10 mouse cellular contexts compared by ENCODE assay signal in the genomic region with DNA sequence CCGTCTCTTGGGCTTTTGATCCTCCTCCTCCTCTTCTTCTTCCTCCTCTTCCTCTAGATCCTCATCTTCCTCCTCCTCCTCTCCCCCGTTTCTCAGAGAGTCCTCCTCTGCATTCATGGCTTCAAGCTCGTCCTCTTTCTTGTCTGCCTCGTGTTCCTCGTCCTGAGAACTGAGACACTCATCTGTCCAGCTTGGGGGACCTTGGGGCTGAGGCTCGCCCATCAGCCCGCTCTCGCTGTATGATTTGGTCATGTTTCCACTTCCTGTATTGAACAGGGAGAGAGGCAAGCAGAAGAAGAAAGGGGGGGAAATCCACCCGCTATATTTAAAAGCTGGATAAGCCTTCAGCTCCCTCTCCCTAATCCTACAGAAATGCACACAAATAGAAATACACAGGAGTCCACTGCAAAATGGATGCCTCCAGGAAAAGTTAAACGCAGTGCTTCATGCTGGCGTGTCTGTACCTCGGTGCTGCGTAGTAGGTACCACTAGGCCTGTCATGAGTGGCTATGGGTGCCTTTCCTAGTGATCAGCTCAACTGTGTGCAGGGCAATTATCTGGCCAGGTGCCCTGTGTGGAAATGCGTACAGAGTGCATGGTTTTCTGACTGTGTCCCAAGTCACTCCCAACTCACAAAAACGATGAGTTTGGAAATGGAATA. TPM values are rescaled to one million over a fixed set of nuclear protein-coding genes. Genes with fewer than 3 reads are reported as not detected.
DNase-seq lines count a peak whose midpoint lies in the region; ATAC-seq and TF ChIP-seq lines count a peak whose summit lies in the region.
"Had no signal": no experiment of that assay in that cellular context is flagged by ENCODE, and none has a peak within 500 bp of the region (broad histone marks: within the 10 kb centered on the region; RNA-seq: fewer than 3 reads in every experiment).

No protein-coding gene starts in this region.

- H3K4me3 ChIP-seq in ES-E14 (ENCODE audit: insufficient read depth in 1 of 2, low read depth in 1 of 2, low read length in 2 of 2, poor library complexity in 1 of 2, severe bottlenecking in 1 of 2), result peak overlapping the region; percentile 32 to 71
- peak overlapping the region; percentile 54 for H3K4me3 ChIP-seq in forebrain, embryonic 16.5 days (replicated peaks; ENCODE audit: low read length)
- peak overlapping the region; percentile 47 for H3K4me3 ChIP-seq in midbrain, embryonic 14.5 days (replicated peaks; ENCODE audit: low read depth, low read length)

- no peaks in the 10 kb centered on the region for H3K9me3 ChIP-seq in ES-E14 (ENCODE audit: control insufficient read depth, insufficient read depth, low read depth, low read length)
- H3K9me3 ChIP-seq in forebrain, embryonic 16.5 days (ENCODE audit: control insufficient read depth, low read length), result no peaks in the 10 kb centered on the region
- H3K9me3 ChIP-seq in midbrain, embryonic 14.5 days (ENCODE audit: control insufficient read depth, low read length), result no peaks in the 10 kb centered on the region

- peak overlapping the region; percentile 65 for H3K4me2 ChIP-seq in forebrain, embryonic 16.5 days (ENCODE audit: low read length)
- peak overlapping the region; percentile 71 for H3K4me2 ChIP-seq in midbrain, embryonic 14.5 days (ENCODE audit: low read length)

- 4% methylated on average over 15 of the region's 15 CpGs for WGBS in forebrain, embryonic 16.5 days
- WGBS in midbrain, embryonic 14.5 days, result 8% methylated on average over 15 of the region's 15 CpGs

- ATAC-seq in forebrain, embryonic 16.5 days, result no peak
- ATAC-seq in midbrain, embryonic 14.5 days (ENCODE audit: low FRiP score, low TSS enrichment), result no peak

- in situ Hi-C loops in ES-E14 (cut with MboI; ENCODE audit: low sequenced_read_pairs in 2 of 2, unreplicated experiment in 2 of 2), result no loop called here

- no peaks in the 10 kb centered on the region for H3K36me3 ChIP-seq in ES-E14 (ENCODE audit: control insufficient read depth, insufficient read depth, low read length, poor library complexity, severe bottlenecking)
- no peaks in the 10 kb centered on the region for H3K36me3 ChIP-seq in forebrain, embryonic 16.5 days (ENCODE audit: control insufficient read depth, insufficient read depth)
- no peaks in the 10 kb centered on the region for H3K36me3 ChIP-seq in midbrain, embryonic 14.5 days (ENCODE audit: control insufficient read depth, insufficient read depth, low read length)

- H3K9ac ChIP-seq in ES-E14 (ENCODE audit: insufficient read depth, low read depth, low read length, poor library complexity, severe bottlenecking), result no peak overlapping the region
- peak overlapping the region; percentile 63 for H3K9ac ChIP-seq in forebrain, embryonic 16.5 days (replicated peaks; ENCODE audit: low read depth, low read length)
- H3K9ac ChIP-seq in midbrain, embryonic 14.5 days (replicated peaks; ENCODE audit: low read length), result peak overlapping the region; percentile 68

- peaks cover 5 to 6% of the 10 kb centered on the region in 2 experiments for H3K4me1 ChIP-seq in ES-E14 (ENCODE audit: control insufficient read depth in 2 of 2, insufficient read depth in 2 of 2, low read length in 2 of 2, poor library complexity in 1 of 2)
- peaks cover 44% of the 10 kb centered on the region for H3K4me1 ChIP-seq in forebrain, embryonic 16.5 days (replicated peaks; ENCODE audit: control insufficient read depth, insufficient read depth, low read length)
- H3K4me1 ChIP-seq in midbrain, embryonic 14.5 days (ENCODE audit: control insufficient read depth, insufficient read depth, low read length), result peaks cover 17% of the 10 kb centered on the region

- DNase-seq in ES-E14 (ENCODE audit: low read depth, low spot score), result no peak
- DNase-seq in cerebellum, adult 8-10 months, result peak; percentile 79
- DNase-seq in midbrain, embryonic 14.5 days, result peak; percentile 47
- DNase-seq in kidney, adult 18-20 months, result no peak
- no peak for DNase-seq in heart, postnatal 14 days
- DNase-seq in lung, adult 18-20 months, result no peak
- no peak for DNase-seq in heart, postnatal 25 days (ENCODE audit: low spot score)

- H3K27ac ChIP-seq in ES-E14 (ENCODE audit: insufficient read depth, low read depth, low read length, poor library complexity, severe bottlenecking), result no peak overlapping the region
- peak overlapping the region; percentile 55 for H3K27ac ChIP-seq in forebrain, embryonic 16.5 days (ENCODE audit: low read length)
- peak overlapping the region; percentile 85 for H3K27ac ChIP-seq in midbrain, embryonic 14.5 days (replicated peaks; ENCODE audit: low read depth, low read length)

- intact Hi-C loops in heart, postnatal 14 days (cut with DNase I), result no loop called here
- intact Hi-C loops in heart, postnatal 25 days (cut with DNase I), result no loop called here

- peaks cover 24% of the 10 kb centered on the region for H3K27me3 ChIP-seq in forebrain, embryonic 16.5 days (replicated peaks; ENCODE audit: control insufficient read depth, insufficient read depth, low read length)
- peaks cover 11% of the 10 kb centered on the region for H3K27me3 ChIP-seq in midbrain, embryonic 14.5 days (ENCODE audit: control insufficient read depth, insufficient read depth, low read length)

TF ChIP-seq in ES-E14, 5 proteins besides CTCF, POLR2A, EP300 and RAD21:
- TF ChIP-seq HCFC1 (IDR thresholded peaks at IDR 0.05; ENCODE audit: borderline replicate concordance, insufficient read depth, low read length) (no peak), ZNF384 (IDR thresholded peaks at IDR 0.05; ENCODE audit: low read depth, low read length) (no peak), CHD2 (IDR thresholded peaks at IDR 0.05; ENCODE audit: low read depth, low read length) (no peak), ZC3H11A (IDR thresholded peaks at IDR 0.05; ENCODE audit: borderline replicate concordance, low read depth, low read length) (no peak), MAFK (IDR thresholded peaks at IDR 0.05; ENCODE audit: insufficient read depth, low read depth, low read length) (no peak)
TF ChIP-seq in ES-E14: peak in this region for 0.

RNA-seq across cellular contexts. Expression of a gene that starts 1.6 kb away (rescaled TPM):
- total RNA-seq in ES-E14 (2012; rRNA removed), result 1.3 and 7.0 TPM in 2 replicates
- 55.8 and 68.6 TPM in 2 replicates for polyA plus RNA-seq in forebrain, embryonic 16.5 days (2015; fragmentation: Nextera tagmentation; extraction: Ambion mirVana)
- 37.0 and 40.2 TPM in 2 replicates for polyA plus RNA-seq in midbrain, embryonic 14.5 days (2014; fragmentation: Nextera tagmentation; extraction: Ambion mirVana)
- total RNA-seq in heart, postnatal 14 days (2021), result not detected
- total RNA-seq in heart, postnatal 25 days (2021), result not detected
- total RNA-seq: megakaryocyte progenitor cell, adult 5-6 weeks had no signal
- polyA plus RNA-seq: heart, embryonic 16.5 days had no signal

RNA-seq across cellular contexts. Expression of a gene that starts 1.7 kb away (rescaled TPM):
- total RNA-seq in ES-E14 (2012; rRNA removed), result 1.4 and 4.8 TPM in 2 replicates
- 1.3 and 1.5 TPM in 2 replicates for polyA plus RNA-seq in forebrain, embryonic 16.5 days (2015; fragmentation: Nextera tagmentation; extraction: Ambion mirVana)
- 1.1 and 3.3 TPM in 2 replicates for polyA plus RNA-seq in midbrain, embryonic 14.5 days (2014; fragmentation: Nextera tagmentation; extraction: Ambion mirVana)
- under 1 TPM; 0.34 to 0.36 TPM for total RNA-seq in heart, postnatal 14 days (2021)
- total RNA-seq in heart, postnatal 25 days (2021), result 1 to 10 TPM in 1 of 2 experiments, under 1 TPM in 1; 0.70 to 1.5 TPM

Comparison
In these comparisons a context has a peak if more than half of its experiments do, and no peak if none do; other contexts are left out.
1. DNase-seq: peak in cerebellum, adult 8-10 months (single experiment) and midbrain, embryonic 14.5 days (single experiment); none in ES-E14 (single experiment), kidney, adult 18-20 months (single experiment), heart, postnatal 14 days (0 of 2), lung, adult 18-20 months (0 of 2) and heart, postnatal 25 days (single experiment).
2. Peak in every context shown above with its lines, with median percentiles within 50 percentile points of each other: H3K4me3 ChIP-seq.